Mouse (Mus musculus) brain, embryonic 14.5 days (tissue): ENCODE measurements around the gene Iqcb1. TPM values are rescaled to one million over a fixed set of nuclear protein-coding genes. Genes with fewer than 3 reads are reported as not detected.

Experiments
- DNase-seq: peaks from one replicate; pipeline ENCODE4 v3.0.0-alpha.2; 2011; ENCODE audit warnings: low read depth
- CTCF ChIP-seq: fragments of 200-500 bp; IDR thresholded peaks from 2 replicates; pipeline ENCODE4 v1.5.1; 2012; ENCODE audit warnings: inconsistent platforms, mild to moderate bottlenecking, moderate library complexity, borderline replicate concordance; ENCODE audit not compliant: insufficient read depth, insufficient read length; ENCODE audit errors: extremely low read depth
- POLR2A ChIP-seq: fragments of 200-500 bp; IDR thresholded peaks from 2 replicates; pipeline ENCODE4 v1.6.1; 2012; ENCODE audit warnings: mild to moderate bottlenecking, inconsistent platforms, borderline replicate concordance; ENCODE audit not compliant: poor library complexity, insufficient read depth, insufficient read length, severe bottlenecking; ENCODE audit errors: extremely low read depth
- polyA plus RNA-seq: library from polyadenylated mRNA; depleted of rRNA; stranded (reverse); fragments of >200 nt; gene quantifications from 2 replicates; pipeline ENCODE4 v1.2.3, GENCODE M21; 2012; rRNA removed

Gene Iqcb1
- polyA plus RNA-seq, 1 experiment, result 26.6 TPM

DNA sequence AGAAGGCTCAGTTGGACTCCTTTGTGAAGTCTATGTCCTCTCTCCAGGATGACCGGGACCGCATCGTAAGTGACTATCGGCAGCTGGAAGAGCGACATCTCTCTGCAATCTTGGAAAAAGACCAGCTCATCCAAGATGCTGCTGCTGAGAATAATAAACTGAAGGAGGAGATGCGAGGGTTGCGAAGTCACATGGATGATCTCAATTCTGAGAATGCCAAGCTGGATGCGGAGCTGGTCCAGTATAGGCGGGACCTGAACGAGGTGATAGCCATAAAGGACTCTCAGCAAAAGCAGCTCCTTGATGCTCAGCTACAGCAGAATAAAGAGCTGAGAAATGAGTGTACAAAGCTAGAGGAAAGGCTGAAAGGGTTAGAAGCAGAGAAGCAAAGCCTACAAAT is 90.3 kb downstream of the Iqcb1 start:
- no peak for DNase-seq
- TF ChIP-seq POLR2A (no peak), CTCF (no peak)

GRCm38 (mm10) chr16:36920410-36920809 is 92.2 kb downstream of the Iqcb1 start:
- TF ChIP-seq CTCF, result no peak
- TF ChIP-seq POLR2A, result no peak
- no peak for DNase-seq

GRCm38 (mm10) chr16:36921067-36921613 is 93.0 kb downstream of the Iqcb1 start:
- DNase-seq, result no peak
- TF ChIP-seq CTCF (no peak), POLR2A (no peak)

DNA sequence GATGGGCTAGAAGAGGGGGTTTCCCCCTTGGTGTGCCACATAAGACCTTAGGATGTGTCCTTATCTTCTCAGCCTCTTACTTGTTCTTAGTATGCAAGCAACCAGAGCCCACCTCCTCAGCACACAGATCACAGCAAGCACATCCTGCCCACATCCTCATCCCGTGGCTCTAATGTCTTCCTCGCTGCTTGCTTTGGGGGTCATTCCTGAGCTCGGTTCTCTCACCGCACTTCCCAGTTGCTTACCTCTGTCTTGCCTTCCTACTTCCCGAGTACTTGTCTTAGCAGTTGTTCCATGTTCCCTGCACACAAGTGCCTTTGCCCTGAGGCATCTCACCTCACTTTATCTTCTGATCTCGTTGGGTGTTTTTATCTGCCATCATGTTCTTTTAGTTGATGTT is 93.8 kb downstream of the Iqcb1 start:
- no peak for DNase-seq
- TF ChIP-seq CTCF (no peak), POLR2A (no peak)

Other genes starting within 250 kb of the Iqcb1 start
- gene Cd86, start 162.3 kb upstream of the Iqcb1 start, polyA plus RNA-seq, result 0.83 and 1.1 TPM in 2 replicates
- 0.05 and 0.14 TPM in 2 replicates for gene Ildr1, start 134.4 kb upstream of the Iqcb1 start, polyA plus RNA-seq
- gene Slc15a2, start 43.4 kb upstream of the Iqcb1 start, polyA plus RNA-seq, result 23.9 and 25.2 TPM in 2 replicates
- gene Eaf2, start 46.6 kb downstream of the Iqcb1 start, polyA plus RNA-seq, result 0.66 and 0.67 TPM in 2 replicates
- gene Golgb1, start 46.8 kb downstream of the Iqcb1 start, polyA plus RNA-seq, result 45.0 and 46.2 TPM in 2 replicates
- 1.7 and 1.9 TPM in 2 replicates for gene Hcls1, start 106.6 kb downstream of the Iqcb1 start, polyA plus RNA-seq
- gene Fbxo40, start 162.1 kb downstream of the Iqcb1 start, polyA plus RNA-seq, result 0.03 and 0.25 TPM in 2 replicates
- gene Polq, start 183.4 kb downstream of the Iqcb1 start, polyA plus RNA-seq, result 4.3 and 4.4 TPM in 2 replicates